Mouse (Mus musculus): ENCODE measurements around the gene Slc25a38. TPM values are rescaled to one million over a fixed set of nuclear protein-coding genes. Genes with fewer than 3 reads are reported as not detected.

The Slc25a38 gene
- polyA plus RNA-seq (2017; shearing (Covaris generic)), result 51.0 TPM

DNA sequence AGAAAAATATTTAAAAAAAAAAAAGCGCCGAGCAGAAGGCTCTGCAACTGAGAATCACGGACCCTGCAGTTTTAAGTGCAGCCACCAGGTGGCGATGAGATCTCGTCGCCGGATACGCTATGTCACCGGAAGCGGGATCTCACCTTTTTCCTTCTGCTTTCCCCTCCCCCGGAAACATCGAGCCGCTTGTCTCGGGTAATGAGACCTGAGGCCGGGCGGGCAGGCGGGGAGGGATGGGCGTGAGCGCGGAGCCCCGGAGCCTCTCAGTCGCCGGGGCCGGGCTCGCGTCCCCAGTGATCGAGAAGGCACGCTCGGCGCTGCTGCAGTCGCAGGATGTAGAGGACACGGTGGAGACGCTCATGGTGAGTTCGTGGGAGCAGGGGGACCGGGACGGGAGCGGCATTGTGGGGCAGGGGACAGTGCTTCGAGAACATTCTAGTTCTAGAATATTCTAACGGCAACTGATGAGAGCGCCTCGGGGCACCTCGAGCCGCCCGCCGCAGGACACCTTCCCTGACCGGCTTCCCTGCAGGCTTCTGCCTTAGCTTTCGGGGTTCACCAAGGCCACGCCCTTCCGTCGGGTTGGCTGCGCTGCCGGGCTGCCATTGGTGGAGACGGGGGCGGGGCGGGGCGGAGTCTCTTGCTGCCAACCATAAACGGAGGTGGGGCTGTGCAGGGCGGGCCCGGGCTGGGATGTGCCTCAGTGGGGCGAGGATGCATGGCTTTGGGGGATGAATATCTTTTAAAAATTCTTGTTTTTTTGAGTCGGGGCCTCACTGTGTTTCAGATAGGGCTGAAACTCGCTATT is at the start of gene Slc25a38:
Gene Slc25a38, plus strand, starts transcription at position 164 of the 808 bp plus-strand sequence.

DNA sequence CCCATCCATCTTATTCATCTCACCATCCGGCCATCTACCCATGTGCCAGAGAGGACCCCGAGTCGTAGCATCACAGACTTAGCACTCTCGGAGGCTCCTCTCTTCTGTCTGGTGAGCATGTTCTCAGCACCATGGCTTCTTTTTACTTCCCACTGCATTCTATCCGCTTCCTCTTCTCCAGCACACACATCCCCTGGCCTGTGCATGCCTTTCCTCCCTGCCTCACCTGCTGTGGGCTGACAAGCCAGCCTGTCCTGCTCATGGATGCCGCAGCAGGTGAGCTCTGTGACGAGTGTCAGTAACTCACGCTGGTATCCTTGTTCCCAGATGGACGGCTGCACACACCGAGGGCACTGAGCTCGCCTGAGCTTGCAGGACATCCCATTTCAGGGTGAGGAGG is 40.4 kb upstream of the Slc25a38 start, which contains the start of gene Cx3cr1:
Gene Cx3cr1, minus strand, starts transcription at position 101 of the 400 bp plus-strand sequence.

GRCm38 (mm10) chr9:120091696-120092238 is 18.4 kb upstream of the Slc25a38 start, which contains the start of gene Ccr8:
Gene Ccr8 (plus strand): TSS chr9:120092114.

DNA sequence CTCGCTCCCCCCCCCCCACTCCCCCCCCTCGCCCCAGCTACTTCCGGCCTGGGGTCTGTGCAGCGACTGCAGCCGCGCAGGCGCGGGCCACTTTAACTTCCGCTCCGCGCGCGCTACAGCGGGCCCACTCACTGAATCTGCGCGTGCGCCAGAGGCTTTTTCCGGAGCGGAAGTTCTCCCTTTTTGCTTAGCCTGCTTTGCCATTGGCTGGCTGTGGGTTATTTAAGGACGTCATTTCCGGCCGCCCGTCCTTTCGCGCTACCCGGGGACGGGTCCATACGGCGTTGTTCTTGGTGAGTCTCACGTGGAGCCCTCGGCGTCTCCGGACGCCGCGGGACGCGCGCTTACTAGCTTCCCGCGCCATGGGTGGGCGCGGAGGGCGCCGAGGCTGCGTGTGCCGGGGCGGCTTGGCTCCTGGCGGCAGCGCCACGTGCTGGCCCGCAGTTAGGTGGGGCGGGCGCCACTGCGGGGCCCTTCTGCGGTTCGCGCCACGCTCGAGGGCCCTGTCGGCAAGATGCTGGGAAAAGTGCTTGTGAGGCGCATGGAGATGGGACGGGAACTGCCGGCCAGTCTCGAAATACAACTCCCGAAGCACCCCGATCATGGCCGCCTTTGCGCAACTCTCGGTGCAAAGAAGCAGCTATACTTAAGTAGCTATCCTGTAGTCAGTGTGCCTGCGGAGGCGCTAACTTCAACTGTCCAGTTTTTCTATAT is 17.5 kb downstream of the Slc25a38 start, which contains the start of gene Rpsa:
Gene Rpsa, plus strand, starts transcription at position 152 of the 714 bp plus-strand sequence.

DNA sequence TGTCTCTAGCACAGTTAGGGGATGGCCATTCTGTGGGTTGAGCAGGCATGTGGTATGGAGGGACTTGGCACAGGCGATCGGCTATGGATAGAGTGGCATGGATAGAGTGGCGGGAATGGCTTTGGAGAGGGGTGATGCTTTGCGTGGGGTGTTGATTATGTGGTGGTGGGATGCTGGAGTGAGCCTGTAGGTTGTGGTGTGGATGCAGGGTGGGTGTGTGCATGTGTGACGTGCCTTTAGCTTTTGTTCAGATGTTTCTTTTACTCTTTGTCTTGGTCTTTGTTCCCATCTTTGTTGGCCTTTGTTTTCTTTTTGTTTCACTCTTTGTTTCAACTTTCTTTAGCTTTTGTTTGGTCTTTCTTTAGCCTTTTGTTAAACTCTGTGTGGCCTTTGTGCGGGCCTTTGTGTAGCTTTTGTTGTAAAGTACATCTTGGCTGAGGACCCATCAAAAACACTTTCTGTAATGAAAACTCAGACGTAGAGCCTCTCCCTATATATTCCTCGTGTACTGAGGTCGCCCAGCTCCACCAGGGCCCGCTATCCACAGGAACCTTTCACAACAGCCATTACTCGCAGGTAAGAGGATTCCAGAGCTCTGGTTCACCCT is 39.2 kb downstream of the Slc25a38 start, which contains the start of gene Mobp:
Gene Mobp, plus strand, starts transcription at position 486 of the 607 bp plus-strand sequence.

Other genes starting within 250 kb of the Slc25a38 start
- 72.9 TPM for gene Wdr48, start 215.5 kb upstream of the Slc25a38 start, polyA plus RNA-seq (2017; shearing (Covaris generic))
- gene Gorasp1, start 172.8 kb upstream of the Slc25a38 start, polyA plus RNA-seq (2017; shearing (Covaris generic)), result 15.6 TPM
- gene Ttc21a, start 172.8 kb upstream of the Slc25a38 start, polyA plus RNA-seq (2017; shearing (Covaris generic)), result not detected
- gene Csrnp1, start 125.7 kb upstream of the Slc25a38 start, polyA plus RNA-seq (2017; shearing (Covaris generic)), result 52.1 TPM
- not detected for gene Xirp1, start 86.8 kb upstream of the Slc25a38 start, polyA plus RNA-seq (2017; shearing (Covaris generic))
- 0.22 TPM for gene Cx3cr1, start 40.5 kb upstream of the Slc25a38 start, polyA plus RNA-seq (2017; shearing (Covaris generic))
- 96.2 TPM for gene Ccr8, start 18.3 kb upstream of the Slc25a38 start, polyA plus RNA-seq (2017; shearing (Covaris generic))
- gene Rpsa, start 17.3 kb downstream of the Slc25a38 start, polyA plus RNA-seq (2017; shearing (Covaris generic)), result 2,401 TPM
- gene Mobp, start 39.3 kb downstream of the Slc25a38 start, polyA plus RNA-seq (2017; shearing (Covaris generic)), result not detected
- gene Myrip, start 191.1 kb downstream of the Slc25a38 start, polyA plus RNA-seq (2017; shearing (Covaris generic)), result not detected

Measured in CD4-positive, CD25-positive, alpha-beta regulatory T cell, adult 9 weeks (primary cell).